Mouse (Mus musculus) heart, postnatal 36 days (tissue): ENCODE measurements around the gene B4galt1. TPM values are rescaled to one million over a fixed set of nuclear protein-coding genes. Genes with fewer than 3 reads are reported as not detected.

Source experiments
- DNase-seq, 2 experiments: peaks; one replicate each; pipeline ENCODE4 v3.0.0; 2021 to 2022
- intact Hi-C: fragments of 180-260 bp; cut with DNase I; formaldehyde crosslinking; loops from one replicate; pipeline ENCODE4 v1.15.1; 2025
- total RNA-seq, 2 experiments: library from RNA; stranded (reverse); gene quantifications; 2 replicates each; pipeline ENCODE4 v1.2.3; 2021

The B4galt1 gene
- total RNA-seq, 2 experiments from 2014 or later, result 62.1 to 69.1 TPM

DNA sequence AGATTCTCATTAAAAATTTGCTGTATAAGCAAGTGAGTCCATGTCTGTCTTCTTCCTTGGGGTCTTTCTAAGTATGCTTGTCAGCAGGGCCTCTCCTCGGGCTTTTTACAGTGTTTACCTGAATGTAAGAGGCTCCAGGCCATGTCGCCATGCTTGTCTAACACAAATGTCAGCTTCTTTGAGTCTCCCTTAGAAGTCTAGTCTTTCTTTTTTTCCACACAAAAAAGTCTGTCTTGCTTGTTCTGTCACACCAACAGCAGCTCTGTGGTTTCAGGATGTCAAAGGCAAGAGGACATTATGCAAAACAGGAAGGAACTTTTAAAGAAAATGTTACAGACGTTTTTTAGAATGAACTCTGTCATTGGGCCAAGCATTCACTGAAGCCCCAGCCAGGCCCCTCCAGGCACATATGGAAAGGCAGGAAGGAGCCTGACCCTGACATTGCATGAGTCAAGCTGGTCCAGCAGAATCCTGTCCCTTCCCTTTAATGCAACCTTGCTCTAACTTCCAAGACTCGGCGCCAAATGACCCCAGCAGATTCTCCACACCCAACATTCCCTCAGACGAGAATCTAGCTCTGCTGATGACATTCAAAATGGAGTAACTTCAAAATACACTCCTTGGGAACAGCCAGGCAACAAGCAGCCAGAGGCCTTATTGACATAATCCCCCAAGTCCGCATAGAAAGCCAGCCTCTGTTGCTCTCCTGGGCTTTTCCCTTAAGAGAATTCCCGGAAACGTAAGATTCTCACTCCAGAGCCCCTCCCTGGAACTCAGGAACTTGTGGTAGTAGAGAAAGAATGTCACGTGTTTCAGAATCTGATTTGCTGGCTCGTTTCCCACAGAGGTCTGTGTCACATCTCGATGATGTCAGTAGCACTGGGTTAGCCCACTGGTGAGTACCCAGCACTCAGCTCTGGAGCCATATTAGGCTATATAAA, 8.7 kb downstream of the B4galt1 start:
- DNase-seq, result peak; percentile 71 to 78
- intact Hi-C loops, result no loop called here

DNA sequence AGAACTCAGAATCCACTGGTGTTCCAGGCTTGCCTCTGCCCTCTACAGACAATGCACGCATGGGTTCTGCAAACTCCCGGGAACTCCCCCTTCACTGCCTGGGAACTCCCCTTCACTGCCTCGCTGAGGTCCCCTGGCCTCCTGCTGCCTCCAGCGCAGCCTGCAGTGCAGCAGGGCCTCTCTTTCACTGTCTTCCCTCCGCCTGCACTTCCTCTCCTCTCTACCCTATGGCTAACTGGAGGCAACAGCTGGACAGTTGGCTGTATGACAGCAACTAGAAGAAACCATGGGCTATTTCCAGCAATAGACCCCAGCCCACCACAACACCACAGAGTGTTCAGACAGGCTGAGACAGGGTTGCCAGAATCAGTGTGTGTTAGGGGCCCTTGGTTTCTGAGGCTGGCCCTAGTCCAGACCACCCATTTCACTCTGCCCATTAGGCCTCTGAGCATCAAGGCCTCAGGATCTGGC, 9.5 kb downstream of the B4galt1 start:
- peak in 1 of 2 experiments; percentile 68 for DNase-seq
- intact Hi-C loops, result no loop called here

GRCm38 (mm10) chr4:40843726-40844125, 10.1 kb downstream of the B4galt1 start:
- intact Hi-C loops, result no loop called here
- DNase-seq, result no peak

DNA sequence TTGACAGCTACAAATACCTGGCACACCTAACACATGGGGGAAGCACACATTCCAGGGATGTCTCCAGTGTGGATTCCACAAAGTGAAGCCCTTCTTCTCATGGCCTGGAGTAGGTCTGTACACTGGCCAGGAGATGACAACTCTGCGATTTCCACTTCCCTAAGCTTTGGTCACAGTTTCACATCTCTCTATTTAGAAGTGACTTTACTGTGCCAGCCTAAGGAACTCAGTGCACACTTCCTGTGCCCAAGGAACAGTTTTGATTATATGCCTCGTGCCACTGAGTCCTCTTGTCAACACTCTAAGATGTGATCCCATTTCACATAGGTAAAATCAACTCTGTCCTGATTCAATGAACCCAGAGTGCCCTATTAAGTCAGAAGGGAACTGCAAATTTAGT, 13.4 kb downstream of the B4galt1 start:
- no peak for DNase-seq
- intact Hi-C loops, result no loop called here

- DNase-seq, result peak in 1 of 2 experiments; percentile 8
- intact Hi-C loops, result loop anchor here (5.0 kb wide), 1 partner anchor 57 kb away; no protein-coding TSS in a partner anchor
Observed at GRCm38 (mm10) chr4:40839251-40839650, 14.6 kb downstream of the B4galt1 start.

- intact Hi-C loops, result loop anchor here (5.0 kb wide), 1 partner anchor 55 kb away; no protein-coding TSS in a partner anchor
- DNase-seq, result peak; percentile 61 to 68
Observed at GRCm38 (mm10) chr4:40837451-40838285, 16.1 kb downstream of the B4galt1 start.

DNA sequence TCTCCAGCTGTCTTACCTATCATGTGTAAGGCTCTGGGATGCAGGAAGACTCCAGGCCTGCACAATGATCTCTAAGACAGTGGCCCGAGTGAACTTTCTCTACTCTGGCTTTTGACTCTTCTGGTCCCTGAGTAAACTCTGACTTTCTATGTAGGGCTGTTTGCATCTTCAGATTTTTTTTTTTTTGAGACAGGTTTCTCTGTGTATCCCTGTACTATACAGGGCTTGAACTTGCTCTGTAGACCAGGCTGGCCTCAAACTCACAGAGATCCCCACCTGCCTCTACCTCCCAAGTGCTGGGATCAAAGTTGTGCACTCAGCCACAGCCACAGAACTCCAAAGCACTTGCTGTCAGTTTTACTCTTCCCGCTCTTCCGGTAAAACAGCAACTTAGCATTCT, 16.8 kb downstream of the B4galt1 start:
- DNase-seq, result peak in 1 of 2 experiments; percentile 10
- intact Hi-C loops, result loop anchor here (5.0 kb wide), 1 partner anchor 55 kb away; no protein-coding TSS in a partner anchor

DNA sequence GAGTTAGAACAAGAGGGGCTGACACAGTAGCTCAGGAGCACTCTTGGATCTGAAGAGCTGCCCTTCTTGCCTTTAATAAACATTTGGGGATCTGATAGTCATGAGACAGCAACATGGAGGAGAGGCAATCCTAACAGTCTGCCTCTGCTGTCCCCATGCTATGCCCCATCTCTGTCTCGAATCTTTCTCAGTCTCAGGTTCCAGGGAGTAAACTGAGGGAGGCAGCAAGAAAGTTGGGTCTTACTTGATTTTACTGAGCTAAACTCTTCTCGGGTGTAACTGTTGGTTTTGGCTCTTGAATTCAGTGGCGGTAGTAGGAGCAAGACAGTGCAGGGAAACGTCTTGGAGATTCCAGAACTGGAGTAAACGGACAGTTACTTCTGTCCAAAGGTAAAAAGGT, 18.9 kb downstream of the B4galt1 start:
- no peak for DNase-seq
- intact Hi-C loops, result loop anchor here (5.0 kb wide), 1 partner anchor 53 kb away; no protein-coding TSS in a partner anchor

GRCm38 (mm10) chr4:40834232-40834786, 19.5 kb downstream of the B4galt1 start:
- intact Hi-C loops, result no loop called here

DNA sequence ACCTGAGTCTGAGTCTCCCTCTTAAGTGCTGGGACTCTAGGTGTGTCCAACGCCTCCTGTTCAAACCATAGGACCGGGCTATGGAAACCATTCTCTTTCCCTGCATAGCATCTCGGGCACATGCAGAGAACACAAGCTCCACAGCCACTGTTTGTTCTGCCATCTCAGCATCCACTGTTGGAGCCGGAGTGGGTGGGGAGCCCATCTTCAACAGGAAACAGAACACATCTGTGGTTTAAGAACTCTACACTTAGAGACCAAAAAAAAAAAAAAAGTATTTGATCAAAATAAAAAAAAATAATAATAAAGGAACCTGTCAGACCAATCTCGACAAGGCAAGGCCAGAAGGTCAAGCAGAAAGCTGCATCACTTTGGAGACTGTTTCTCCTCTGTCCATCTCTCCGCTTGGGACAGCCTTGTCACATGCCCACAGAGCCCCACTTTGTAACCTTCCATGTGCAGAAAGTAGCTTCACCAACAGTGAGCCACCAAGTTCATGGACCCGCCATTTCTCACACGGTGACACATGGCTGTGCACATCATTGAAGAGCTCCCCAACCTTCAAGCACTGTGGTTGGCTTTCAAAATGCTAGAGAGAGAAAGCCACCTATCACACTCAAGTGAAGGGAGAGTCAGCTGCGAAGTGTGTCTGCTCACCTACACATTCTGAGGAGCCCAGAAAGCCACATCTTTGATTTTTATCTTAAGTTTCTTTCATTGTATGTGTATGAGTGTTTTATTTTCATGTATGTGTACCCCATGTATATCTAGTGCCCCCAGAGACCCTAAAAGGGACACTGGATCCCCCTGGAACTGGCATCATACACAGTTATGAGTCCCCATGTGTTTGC, 20.2 kb downstream of the B4galt1 start:
- intact Hi-C loops, result no loop called here

More at GRCm38 (mm10) chr4:40834232-40834786, 19.5 kb downstream of the B4galt1 start:
- no peak for DNase-seq

DNA sequence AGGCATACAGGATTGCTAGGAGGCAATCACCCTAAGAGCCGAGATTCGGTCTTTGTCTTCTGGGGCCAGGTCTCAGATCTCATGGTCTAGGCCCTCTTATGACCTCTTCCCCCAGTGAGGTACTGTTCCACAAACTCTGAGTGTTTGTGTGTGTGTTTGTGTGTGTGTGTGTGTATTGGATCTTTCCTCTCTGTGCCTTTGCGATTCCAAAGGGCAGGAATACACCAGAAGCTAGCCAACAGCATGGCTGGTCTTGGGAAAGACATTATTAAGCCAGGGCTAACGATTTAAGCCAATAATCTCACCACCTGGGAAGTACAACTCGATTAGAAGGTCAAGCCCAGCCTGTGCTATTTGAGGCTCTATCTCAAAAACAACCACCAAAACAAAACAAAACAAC, 23.3 kb downstream of the B4galt1 start:
- DNase-seq, result no peak
- intact Hi-C loops, result no loop called here

More for the DNA sequence above, 20.2 kb downstream of the B4galt1 start:
- no peak for DNase-seq

GRCm38 (mm10) chr4:40829654-40830400, 24.0 kb downstream of the B4galt1 start:
- intact Hi-C loops, result no loop called here
- no peak for DNase-seq

- intact Hi-C loops, result no loop called here
- DNase-seq, result peak; percentile 65 to 68
Observed at GRCm38 (mm10) chr4:40828910-40829309, 24.9 kb downstream of the B4galt1 start.

GRCm38 (mm10) chr4:40827926-40828325, 25.9 kb downstream of the B4galt1 start:
- intact Hi-C loops, result no loop called here

GRCm38 (mm10) chr4:40826810-40827209, 27.0 kb downstream of the B4galt1 start:
- no peak for DNase-seq
- intact Hi-C loops, result no loop called here

More at GRCm38 (mm10) chr4:40827926-40828325, 25.9 kb downstream of the B4galt1 start:
- DNase-seq, result no peak

DNA sequence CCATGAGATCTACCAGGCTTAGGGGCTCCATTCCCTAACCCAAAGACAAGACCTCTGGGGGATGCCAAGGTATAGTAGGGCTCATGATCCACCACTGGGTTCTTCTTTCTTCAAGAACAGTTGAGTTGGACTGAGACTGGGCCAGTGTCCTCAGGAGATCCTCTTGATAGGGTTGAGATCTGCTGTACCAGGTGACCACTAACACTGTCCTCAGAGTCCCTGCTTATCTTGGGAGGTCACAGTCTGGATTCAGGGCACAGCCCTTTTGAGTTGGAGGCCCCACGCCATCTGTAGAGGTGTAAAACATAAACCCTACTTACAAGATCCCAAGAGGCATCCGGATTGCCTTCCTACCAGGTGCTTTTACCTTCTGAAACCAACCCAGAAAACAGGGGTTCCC, 27.8 kb downstream of the B4galt1 start:
- DNase-seq, result no peak
- intact Hi-C loops, result no loop called here

GRCm38 (mm10) chr4:40825146-40825545, 28.7 kb downstream of the B4galt1 start:
- intact Hi-C loops, result no loop called here
- DNase-seq, result no peak

DNA sequence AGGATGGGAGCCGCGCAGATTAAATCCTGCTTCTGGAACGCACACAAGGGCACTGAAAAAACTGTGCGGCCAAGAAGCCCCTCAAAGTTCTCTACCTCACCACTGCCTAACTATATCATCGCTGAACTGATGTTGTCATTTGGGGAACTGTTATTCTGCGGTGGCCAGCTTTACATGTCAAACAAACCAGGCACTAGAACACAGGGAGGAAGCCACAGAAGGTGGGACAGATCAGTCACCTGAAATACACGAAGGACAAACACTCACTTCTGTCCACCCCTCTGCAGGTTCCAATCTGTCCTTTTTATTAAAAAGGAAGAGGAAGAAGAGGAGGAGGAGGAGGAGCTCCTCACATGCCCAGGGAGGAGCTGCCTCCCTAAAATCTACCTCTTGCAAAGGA, 29.3 kb downstream of the B4galt1 start:
- intact Hi-C loops, result no loop called here
- no peak for DNase-seq

DNA sequence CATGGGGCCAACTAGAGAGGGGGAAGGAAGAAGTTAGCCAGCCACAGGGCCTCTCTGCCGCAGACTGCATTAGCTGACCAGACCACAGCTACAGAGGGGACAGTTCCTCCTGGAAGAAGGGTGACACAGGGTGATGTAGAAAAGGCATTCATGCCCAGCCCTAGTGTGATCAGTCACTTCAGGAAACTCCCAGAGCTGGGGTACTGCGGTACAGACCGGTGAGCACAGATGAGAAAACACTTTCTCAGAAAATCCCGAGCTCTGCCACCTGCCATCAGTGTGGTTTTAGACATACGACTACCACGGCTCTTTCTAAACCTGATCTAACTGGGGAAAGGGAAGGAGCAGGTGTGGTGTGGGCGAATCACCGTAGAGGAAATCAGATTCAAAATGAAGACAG, 30.1 kb downstream of the B4galt1 start:
- intact Hi-C loops, result no loop called here
- DNase-seq, result no peak
